Mouse (Mus musculus): ENCODE results near the gene Lyrm4. TPM values are rescaled to one million over a fixed set of nuclear protein-coding genes. Genes with fewer than 3 reads are reported as not detected.

Lyrm4 gene
- total and polyA plus RNA-seq, 3 experiments: 10.9 to 27.0 (median 26.3) TPM

DNA sequence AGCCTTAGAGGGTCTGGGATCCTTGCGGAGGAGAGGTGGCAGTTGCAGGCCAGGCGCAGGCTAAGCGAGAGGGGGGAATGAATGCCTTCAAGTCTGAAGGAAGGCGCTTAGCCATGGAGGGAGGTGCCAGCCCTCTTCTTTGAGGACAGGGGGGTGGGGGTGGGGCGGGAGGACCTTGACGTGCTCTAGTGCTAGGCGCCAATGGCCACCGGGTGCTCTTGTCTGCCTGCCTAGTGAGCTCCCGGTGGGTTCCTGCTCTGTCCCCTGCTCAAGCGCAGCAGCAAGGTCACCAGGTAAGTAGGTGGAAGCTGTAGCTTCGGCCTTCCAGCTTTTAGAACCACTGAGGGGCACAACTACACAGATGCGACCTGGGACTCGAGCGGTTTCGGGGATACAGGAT, 149.6 kb downstream of the Lyrm4 start:
- no peak overlapping the region for H3K4me2 ChIP-seq (ENCODE audit: insufficient read depth, low read depth, poor library complexity, severe bottlenecking)
- no peaks in the 10 kb centered on the region for H3K79me2 ChIP-seq (replicated peaks; ENCODE audit: control insufficient read depth, extremely low read depth, insufficient read depth, poor library complexity, severe bottlenecking)
- no peak overlapping the region for H3K27ac ChIP-seq (ENCODE audit: insufficient read depth, low read depth)
- in situ Hi-C loops (cut with MboI; ENCODE audit: low pct_ligation_motif_present, low pct_unique_long_range_greater_than_20kb, low sequenced_read_pairs) (loop anchor here (10.0 kb wide), 1 partner anchor 293 kb away; no protein-coding TSS in a partner anchor), dilution Hi-C loops (cut with MboI; ENCODE audit: extremely low pct_ligation_motif_present, extremely low pct_unique_long_range_greater_than_20kb, low sequenced_read_pairs) (no loop called here)
- H3K27me3 ChIP-seq (replicated peaks): no peaks in the 10 kb centered on the region
- H3K36me3 ChIP-seq (replicated peaks in 1 of 2; ENCODE audit: control insufficient read depth in 1 of 2, insufficient read depth in 1 of 2, low read length in 1 of 2): no peaks in the 10 kb centered on the region
- TF ChIP-seq ZC3H11A (IDR thresholded peaks at IDR 0.05; ENCODE audit: low read depth, low read length) (no peak), USF1 (IDR thresholded peaks at IDR 0.05; ENCODE audit: low read depth, low read length) (no peak), IRF4 (IDR thresholded peaks at IDR 0.05; ENCODE audit: low read depth, low read length) (no peak), MAFK (IDR thresholded peaks at IDR 0.05; ENCODE audit: insufficient replicate concordance, low read length) (no peak), NRF1 (IDR thresholded peaks at IDR 0.05; ENCODE audit: low read depth, low read length) (no peak), TCF12 (IDR thresholded peaks at IDR 0.05; ENCODE audit: low read depth, low read length) (no peak), KAT2A (IDR thresholded peaks at IDR 0.05; ENCODE audit: insufficient replicate concordance, low read length) (no peak), MAZ (IDR thresholded peaks at IDR 0.05; ENCODE audit: low read depth, low read length) (no peak), SMC3 (IDR thresholded peaks at IDR 0.05; ENCODE audit: low read depth, low read length) (no peak), MYC (IDR thresholded peaks at IDR 0.05; ENCODE audit: low read depth, low read length) (no peak), RCOR1 (conservative IDR thresholded peaks at IDR 0.05; ENCODE audit: low read depth, low read length) (no peak), SIN3A (IDR thresholded peaks at IDR 0.05; ENCODE audit: low read length) (no peak), RAD21 (IDR thresholded peaks at IDR 0.05; ENCODE audit: low read depth, low read length) (no peak)
- no peak overlapping the region for H3K4me3 ChIP-seq (replicated peaks in 1 of 3; ENCODE audit: low read depth in 2 of 3, low read length in 2 of 3, poor library complexity in 1 of 3)
- H3K4me1 ChIP-seq (ENCODE audit: control insufficient read depth in 1 of 2, insufficient read depth in 2 of 2): peaks cover 0 to 8% of the 10 kb centered on the region in 2 experiments; a peak in 2 of 4 replicates
- no peak for DNase-seq (ENCODE audit: extremely low read depth)
- no peak overlapping the region for H3K9ac ChIP-seq (ENCODE audit: insufficient read depth, low read depth)
- peaks cover 9% of the 10 kb centered on the region for H3K9me3 ChIP-seq (replicated peaks; ENCODE audit: low read length)

DNA sequence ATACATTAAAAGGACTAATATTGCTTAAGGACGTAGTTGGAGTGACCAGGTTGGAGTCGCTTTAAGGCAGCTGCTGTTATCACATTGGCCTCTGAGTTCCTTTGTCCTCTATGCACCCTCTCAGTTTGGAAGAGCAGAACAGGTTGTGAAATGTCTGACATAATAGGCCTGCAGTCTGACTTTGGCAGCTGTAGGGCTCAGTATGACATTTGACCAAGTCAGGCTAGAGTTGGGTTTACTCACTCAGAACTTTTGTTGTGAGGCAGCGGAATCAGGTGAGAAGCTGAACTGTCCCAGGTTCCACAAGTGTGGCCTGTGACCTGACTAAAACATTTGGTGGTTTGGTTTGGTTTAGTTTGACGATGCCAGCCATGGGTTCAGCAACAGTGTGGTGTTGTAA, 153.7 kb downstream of the Lyrm4 start:
- Histone ChIP-seq H3K4me2 (ENCODE audit: insufficient read depth, low read depth, poor library complexity, severe bottlenecking) (no peak overlapping the region), H3K27me3 (replicated peaks) (no peaks in the 10 kb centered on the region), H3K79me2 (replicated peaks; ENCODE audit: control insufficient read depth, extremely low read depth, insufficient read depth, poor library complexity, severe bottlenecking) (no peaks in the 10 kb centered on the region), H3K9ac (ENCODE audit: insufficient read depth, low read depth) (no peak overlapping the region), H3K4me1 (ENCODE audit: control insufficient read depth in 1 of 2, insufficient read depth in 2 of 2) (peaks cover 0 to 8% of the 10 kb centered on the region in 2 experiments; a peak in 2 of 4 replicates), H3K4me3 (replicated peaks in 1 of 3; ENCODE audit: low read depth in 2 of 3, low read length in 2 of 3, poor library complexity in 1 of 3) (no peak overlapping the region), H3K9me3 (replicated peaks; ENCODE audit: low read length) (peaks cover 5% of the 10 kb centered on the region), H3K36me3 (replicated peaks in 1 of 2; ENCODE audit: control insufficient read depth in 1 of 2, insufficient read depth in 1 of 2, low read length in 1 of 2) (no peaks in the 10 kb centered on the region), H3K27ac (ENCODE audit: insufficient read depth, low read depth) (no peak overlapping the region)
- no peak for DNase-seq (ENCODE audit: extremely low read depth)
- in situ Hi-C loops (cut with MboI; ENCODE audit: low pct_ligation_motif_present, low pct_unique_long_range_greater_than_20kb, low sequenced_read_pairs) (loop anchor here (10.0 kb wide), 1 partner anchor 289 kb away; no protein-coding TSS in a partner anchor), dilution Hi-C loops (cut with MboI; ENCODE audit: extremely low pct_ligation_motif_present, extremely low pct_unique_long_range_greater_than_20kb, low sequenced_read_pairs) (no loop called here)
- TF ChIP-seq TCF12 (IDR thresholded peaks at IDR 0.05; ENCODE audit: low read depth, low read length): no peak
- no peak for TF ChIP-seq KAT2A (IDR thresholded peaks at IDR 0.05; ENCODE audit: insufficient replicate concordance, low read length)
- TF ChIP-seq MAZ (IDR thresholded peaks at IDR 0.05; ENCODE audit: low read depth, low read length): no peak
- TF ChIP-seq ETS1 (conservative IDR thresholded peaks at IDR 0.05; ENCODE audit: low read depth, low read length): no peak
- TF ChIP-seq NELFE (IDR thresholded peaks at IDR 0.05; ENCODE audit: low read depth, low read length): no peak
- TF ChIP-seq MAX (IDR thresholded peaks at IDR 0.05; ENCODE audit: low read length): no peak
- no peak for TF ChIP-seq ZC3H11A (IDR thresholded peaks at IDR 0.05; ENCODE audit: low read depth, low read length)
- TF ChIP-seq BHLHE40 (IDR thresholded peaks at IDR 0.05; ENCODE audit: low read depth, low read length): no peak
- no peak for TF ChIP-seq USF2 (conservative IDR thresholded peaks at IDR 0.05; ENCODE audit: low read depth, low read length)
- no peak for TF ChIP-seq CHD2 (IDR thresholded peaks at IDR 0.05; ENCODE audit: low read length)
